Mouse (Mus musculus): Measurements from ENCODE around the gene Rtkn2.
"Not testable (repeated sequence)": the region's sequence is repeated elsewhere in the genome, so short reads cannot be mapped to it uniquely, and the experiment has no call there.

Rtkn2 gene

DNA sequence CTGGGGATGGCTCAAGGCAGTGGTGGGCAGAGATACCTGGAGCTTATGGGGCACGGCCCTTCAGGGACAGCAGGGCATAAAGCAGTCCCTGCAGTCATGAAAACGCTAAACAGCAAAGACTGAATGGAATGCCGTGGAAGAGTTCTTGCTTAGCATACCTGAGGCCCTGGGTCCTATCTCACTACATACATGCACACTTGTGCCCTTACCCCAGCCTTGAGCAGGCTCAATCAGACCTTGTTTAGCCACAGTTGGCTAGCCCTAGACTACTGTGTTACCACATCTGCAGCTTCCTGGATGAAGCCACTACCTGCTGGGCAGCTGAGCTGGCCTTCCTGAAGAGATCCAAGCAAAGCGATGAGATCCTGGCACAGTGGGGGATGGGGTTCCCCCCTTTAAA, 93.3 kb downstream of the Rtkn2 start:
- DNase-seq (ENCODE audit: extremely low spot score, low read depth, low spot score), result no peak

- DNase-seq (ENCODE audit: extremely low spot score, low read depth, low spot score), result no peak
Measured at GRCm38 (mm10) chr10:68074291-68074690, 94.9 kb downstream of the Rtkn2 start.

GRCm38 (mm10) chr10:68075181-68075580, 95.8 kb downstream of the Rtkn2 start:
- DNase-seq (ENCODE audit: extremely low spot score, low read depth, low spot score), result no peak

GRCm38 (mm10) chr10:68078708-68079107, 99.3 kb downstream of the Rtkn2 start:
- no peak for DNase-seq (ENCODE audit: extremely low spot score, low read depth, low spot score)

- no peak for DNase-seq (ENCODE audit: extremely low spot score, low read depth, low spot score)
Measured at GRCm38 (mm10) chr10:68079910-68080670, 100.7 kb downstream of the Rtkn2 start.

DNA sequence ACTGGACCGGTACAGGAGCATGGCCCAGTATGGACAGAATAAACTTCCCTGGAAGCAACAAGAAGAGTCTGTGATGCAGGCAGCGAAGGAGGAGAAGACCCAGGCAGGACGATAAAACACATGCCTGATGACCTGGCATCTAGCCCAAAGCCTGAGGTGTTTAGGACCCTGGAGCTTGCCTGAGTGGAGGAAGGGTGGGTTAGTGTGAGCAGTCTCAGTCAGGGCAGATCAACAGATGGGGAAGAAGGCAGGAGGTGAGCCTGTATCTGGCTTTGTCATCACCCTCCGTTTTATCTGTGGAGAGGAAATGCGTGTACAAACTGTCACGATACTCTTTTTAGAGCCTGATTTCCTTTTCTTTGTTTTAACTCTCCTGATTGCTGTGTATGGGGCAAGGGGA, 102.3 kb downstream of the Rtkn2 start:
- no peak for DNase-seq (ENCODE audit: extremely low spot score, low read depth, low spot score)

DNA sequence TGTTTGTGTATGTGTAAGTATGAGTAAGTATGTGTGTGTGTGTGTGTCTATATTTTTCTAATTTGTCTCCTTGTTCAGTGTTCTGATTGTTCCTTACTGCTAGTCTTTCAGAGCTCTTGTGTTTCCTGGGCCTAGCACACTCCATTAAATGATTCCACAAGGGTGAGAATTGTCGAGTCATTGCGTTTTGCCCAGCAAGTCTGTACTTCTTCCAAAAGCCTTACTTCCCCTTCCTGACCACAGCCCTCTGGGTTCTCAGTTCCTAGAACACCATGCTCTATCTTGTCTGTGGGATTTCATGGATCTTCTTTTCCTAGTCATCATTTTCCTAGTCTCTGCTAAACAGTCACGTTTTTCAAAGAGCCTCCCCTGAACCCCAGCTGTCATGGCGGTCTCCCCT, 106.2 kb downstream of the Rtkn2 start:
- DNase-seq (ENCODE audit: extremely low spot score, low read depth, low spot score), result no peak

DNA sequence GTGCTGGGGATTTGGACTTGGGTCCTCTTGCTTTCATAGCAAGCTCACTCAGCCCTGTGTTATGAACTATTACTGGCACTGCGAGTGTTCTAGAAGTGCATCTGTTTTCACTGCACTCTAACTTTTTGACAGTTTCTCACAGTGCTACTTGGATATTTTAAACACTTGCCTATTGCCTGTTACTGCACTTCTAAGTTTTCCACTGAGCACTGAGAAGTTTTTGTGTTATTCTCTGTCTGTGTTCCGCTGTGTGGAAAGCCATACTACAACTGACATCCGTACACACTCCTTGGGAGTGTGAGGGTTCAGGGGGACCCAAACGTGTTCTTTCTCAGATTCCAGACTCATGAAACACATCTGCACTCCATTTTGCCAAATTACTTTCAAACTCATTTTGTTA, 107.6 kb downstream of the Rtkn2 start:
- no peak for DNase-seq (ENCODE audit: extremely low spot score, low read depth, low spot score)

DNA sequence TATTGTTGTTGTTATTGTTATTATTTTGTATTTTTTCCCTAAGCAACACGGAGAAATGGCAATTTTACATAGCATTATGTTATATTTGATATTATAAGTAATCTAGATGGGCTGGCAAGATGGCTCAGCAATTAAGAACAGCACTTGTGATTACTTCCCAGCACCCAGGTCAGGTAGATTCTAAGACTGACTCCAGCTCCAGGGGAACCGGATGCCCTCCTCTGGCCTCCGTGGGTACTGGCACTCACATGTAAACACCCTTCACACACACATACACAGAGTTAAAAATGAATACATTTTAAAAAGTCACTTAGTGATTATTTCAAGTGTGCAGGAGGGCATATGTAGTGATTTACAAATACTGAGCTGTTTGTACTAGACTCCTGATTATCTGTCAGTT, 108.4 kb downstream of the Rtkn2 start:
- DNase-seq (ENCODE audit: extremely low spot score, low read depth, low spot score), result no peak

- DNase-seq (ENCODE audit: extremely low spot score, low read depth, low spot score), result no peak
Measured at GRCm38 (mm10) chr10:68089435-68090196, 110.2 kb downstream of the Rtkn2 start.

GRCm38 (mm10) chr10:68090197-68090535, 110.8 kb downstream of the Rtkn2 start:
- no peak for DNase-seq (ENCODE audit: extremely low spot score, low read depth, low spot score)

- no peak for DNase-seq (ENCODE audit: extremely low spot score, low read depth, low spot score)
Measured at GRCm38 (mm10) chr10:68090544-68090943, 111.2 kb downstream of the Rtkn2 start.

DNA sequence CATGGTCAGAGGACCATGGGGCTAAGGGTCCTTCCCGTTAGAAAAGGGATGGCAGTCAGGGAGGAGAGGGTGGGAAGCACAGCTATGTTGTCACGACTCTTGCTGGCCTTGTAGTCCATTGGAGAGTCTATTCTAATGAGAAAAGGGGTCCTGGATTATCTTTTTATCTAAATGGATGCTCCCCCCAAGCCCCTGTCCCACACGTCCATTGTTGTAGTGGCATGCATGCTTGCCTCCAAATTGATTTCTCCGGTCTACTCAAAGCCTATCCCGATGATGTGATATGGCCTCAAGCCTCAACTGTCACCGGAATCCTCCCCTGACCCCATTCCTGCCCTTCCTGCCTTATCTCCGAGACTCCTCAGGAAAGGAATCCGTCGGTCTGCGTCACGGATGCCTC, 111.6 kb downstream of the Rtkn2 start:
- DNase-seq (ENCODE audit: extremely low spot score, low read depth, low spot score), result no peak

- no peak for DNase-seq (ENCODE audit: extremely low spot score, low read depth, low spot score)
Measured at GRCm38 (mm10) chr10:68091840-68092239, 112.5 kb downstream of the Rtkn2 start.

DNA sequence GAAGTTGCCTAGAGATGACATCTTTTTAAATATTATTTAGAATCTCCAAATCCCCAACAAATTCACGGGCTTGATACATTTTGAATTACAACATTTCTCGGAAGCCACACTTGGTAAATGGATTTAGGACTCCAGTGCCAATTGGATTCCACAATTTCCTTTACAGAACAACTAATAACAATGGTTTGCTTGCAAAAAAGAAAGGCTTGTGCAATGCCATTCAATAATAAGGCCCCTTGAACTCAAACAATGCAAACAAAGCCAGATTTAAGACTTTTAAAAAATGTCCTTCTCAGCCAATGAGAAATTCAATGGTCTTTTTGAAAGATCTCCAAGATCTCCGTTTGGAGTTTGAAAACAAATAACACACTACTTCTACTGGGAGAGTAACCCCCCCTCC, 114.1 kb downstream of the Rtkn2 start:
- no peak for DNase-seq (ENCODE audit: extremely low spot score, low read depth, low spot score)

DNA sequence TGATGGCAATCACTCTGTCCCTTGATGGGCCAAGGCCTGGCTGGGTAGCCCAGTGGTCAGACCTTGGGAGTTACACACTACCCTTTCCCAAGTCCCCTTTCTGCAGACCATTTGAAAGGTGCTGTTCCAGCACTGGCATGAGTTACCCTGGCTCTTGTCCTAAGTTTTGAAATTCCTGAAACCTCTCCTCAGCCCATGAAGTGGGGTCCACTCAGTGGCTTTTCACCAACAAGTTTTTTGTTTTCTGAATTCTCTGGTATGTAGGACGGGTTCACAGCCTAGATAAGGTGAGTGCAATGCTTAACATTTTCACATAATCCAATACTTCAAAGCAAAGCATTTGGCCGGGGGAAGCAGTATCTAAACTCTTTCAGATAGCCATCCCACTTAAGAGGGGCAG, 115.8 kb downstream of the Rtkn2 start:
- no peak for DNase-seq (ENCODE audit: extremely low spot score, low read depth, low spot score)

DNA sequence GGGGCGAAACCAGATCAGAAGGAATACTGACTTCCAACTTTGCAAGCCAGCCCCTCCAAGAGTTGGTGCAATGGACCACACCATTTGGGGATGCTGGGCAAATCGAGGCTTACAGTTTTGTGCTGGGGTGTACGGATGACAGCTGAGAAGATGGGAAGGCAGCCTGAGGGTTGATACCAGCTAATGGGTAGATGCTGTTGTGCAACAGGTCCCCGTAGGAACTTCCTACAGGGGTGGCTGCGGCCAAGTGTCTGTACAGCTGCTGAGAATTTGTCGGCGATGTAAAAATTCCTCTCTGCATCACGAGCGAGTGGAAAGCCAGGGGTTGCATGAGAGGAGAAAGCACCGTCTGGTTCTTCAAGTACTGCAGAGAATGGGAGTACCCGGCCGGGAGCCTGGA, 117.0 kb downstream of the Rtkn2 start:
- no peak for DNase-seq (ENCODE audit: extremely low spot score, low read depth, low spot score)

GRCm38 (mm10) chr10:68097821-68098675, 118.7 kb downstream of the Rtkn2 start:
- DNase-seq (ENCODE audit: extremely low spot score, low read depth, low spot score), result no peak

DNA sequence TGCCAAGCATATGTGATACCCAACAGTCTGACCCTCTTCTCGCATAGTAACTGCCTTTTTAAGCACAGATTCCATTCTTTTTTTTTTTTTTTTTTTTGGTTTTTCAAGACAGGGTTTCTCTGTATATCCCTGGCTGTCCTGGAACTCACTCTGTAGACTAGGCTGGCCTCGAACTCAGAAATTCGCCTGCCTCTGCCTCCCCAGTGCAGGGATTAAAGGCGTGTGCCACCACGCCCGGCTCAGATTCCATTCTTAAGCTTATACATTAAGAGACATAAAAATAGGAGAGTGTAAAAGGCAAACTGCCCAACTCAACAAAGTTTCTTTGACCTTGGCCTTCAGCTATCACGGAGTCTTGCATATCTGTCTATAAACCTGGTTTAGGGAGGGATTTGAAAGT, 120.4 kb downstream of the Rtkn2 start:
- DNase-seq (ENCODE audit: extremely low spot score, low read depth, low spot score), result not testable (repeated sequence)

DNA sequence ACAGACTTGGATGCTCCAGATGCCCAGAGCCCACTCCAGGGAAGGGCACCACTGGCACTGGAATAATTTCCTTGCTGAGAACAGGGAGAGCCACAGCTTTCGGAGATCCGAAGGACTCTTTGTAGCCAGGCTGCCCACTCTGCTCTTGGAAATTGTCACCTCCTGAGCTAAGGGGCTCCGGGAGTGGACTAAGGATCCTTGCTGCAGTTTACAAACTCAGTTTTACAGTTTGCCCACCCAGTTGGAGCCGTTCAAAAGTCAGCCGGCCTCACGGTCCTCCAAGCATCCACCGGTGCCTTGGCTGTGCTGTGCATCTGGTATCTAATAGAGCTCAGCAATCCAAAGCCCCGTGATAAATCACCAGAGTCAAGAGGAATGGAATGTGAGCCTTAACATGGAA, 121.1 kb downstream of the Rtkn2 start:
- DNase-seq (ENCODE audit: extremely low spot score, low read depth, low spot score), result no peak

- no peak for DNase-seq (ENCODE audit: extremely low spot score, low read depth, low spot score)
Measured at GRCm38 (mm10) chr10:68101251-68101650, 121.9 kb downstream of the Rtkn2 start.

GRCm38 (mm10) chr10:68102566-68102965, 123.2 kb downstream of the Rtkn2 start:
- DNase-seq (ENCODE audit: extremely low spot score, low read depth, low spot score), result no peak
